Mouse (Mus musculus) embryonic fibroblast, embryonic 13.5 days (primary cell): ENCODE measurements around the gene Tmem88. TPM values are rescaled to one million over a fixed set of nuclear protein-coding genes. Genes with fewer than 3 reads are reported as not detected.

Experiments used
- H3K27ac ChIP-seq: 2 replicates; pipeline ENCODE4 v1.5.1; 2012; ENCODE audit warnings: low read length, control low read depth, inconsistent platforms; ENCODE audit not compliant: insufficient read depth
- H3K4me1 ChIP-seq: 2 replicates; pipeline ENCODE4 v1.6.1; 2011; ENCODE audit warnings: low read length; ENCODE audit not compliant: control insufficient read depth, insufficient read depth
- H3K4me3 ChIP-seq: 2 replicates; pipeline ENCODE4 v1.5.1; 2011; ENCODE audit warnings: mild to moderate bottlenecking, control low read depth, low read length; ENCODE audit not compliant: insufficient read depth
- CTCF ChIP-seq: IDR thresholded peaks from 2 replicates; pipeline ENCODE4 v1.5.1; 2011; ENCODE audit warnings: mild to moderate bottlenecking, control low read depth, low read length, moderate library complexity, borderline replicate concordance; ENCODE audit not compliant: insufficient read depth
- POLR2A ChIP-seq: IDR thresholded peaks from 2 replicates; pipeline ENCODE4 v1.6.1; 2011; ENCODE audit warnings: low read depth, mild to moderate bottlenecking, control low read depth, low read length, moderate library complexity
- polyA plus RNA-seq: library from polyadenylated mRNA; stranded (reverse); fragments of >200 nt; gene quantifications from 2 replicates; pipeline ENCODE4 v1.2.4, GENCODE M21; 2011; ENCODE audit warnings: low read depth; ENCODE audit not compliant: missing spikeins, insufficient read length

Gene Tmem88
- polyA plus RNA-seq, 1 experiment, result 9.1 TPM

- TF ChIP-seq POLR2A (no peak; the same call in 1 of the 2 replicates), CTCF (no peak)
- H3K4me3 ChIP-seq, result peak overlapping the region; percentile 87
- H3K27ac ChIP-seq, result peak overlapping the region; percentile 97
- peaks cover 12% of the 10 kb centered on the region for H3K4me1 ChIP-seq
These were observed 13.1 kb upstream of the Tmem88 start for GRCm38 (mm10) chr11:69411073-69411535.

DNA sequence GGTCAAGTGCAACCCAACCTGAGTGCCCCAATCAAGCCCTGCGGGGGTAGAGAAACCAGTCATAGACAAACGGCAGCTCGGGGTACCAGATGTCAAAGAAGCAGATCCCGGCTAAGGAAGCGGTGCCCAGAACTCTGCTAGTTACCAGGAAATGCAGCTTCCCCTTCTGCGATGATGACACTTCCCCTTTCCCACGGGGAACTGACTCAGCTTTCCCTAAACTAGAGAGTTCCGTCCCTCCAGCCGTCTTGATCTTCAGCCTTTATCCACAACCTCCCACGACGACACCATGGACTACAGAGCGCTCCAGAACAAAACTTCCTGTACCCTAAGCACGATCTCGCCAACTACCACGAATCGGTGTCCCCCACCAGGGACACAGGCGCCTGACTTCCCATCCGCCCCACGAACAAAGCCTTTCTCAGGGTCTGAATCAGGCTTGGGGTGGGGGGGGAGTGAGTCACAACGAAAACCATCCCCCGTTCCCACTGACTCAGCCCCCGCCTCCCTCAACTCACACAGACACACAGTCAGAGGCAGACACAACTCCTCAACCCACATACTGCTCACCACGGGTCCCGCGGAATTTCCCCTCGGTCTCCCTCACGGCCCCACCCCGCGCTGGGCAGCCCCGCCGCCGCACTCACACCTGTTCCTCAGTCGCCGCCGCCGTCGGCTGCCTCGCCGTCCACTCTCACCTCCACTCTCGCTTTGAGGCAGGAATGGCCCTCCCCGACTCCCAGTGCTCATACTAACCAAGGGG, 12.5 kb upstream of the Tmem88 start:
- TF ChIP-seq CTCF (no peak), POLR2A (peak; percentile 59)
- H3K4me1 ChIP-seq, result peaks cover 12% of the 10 kb centered on the region

GRCm38 (mm10) chr11:69410045-69410309, 11.9 kb upstream of the Tmem88 start:
- Histone ChIP-seq H3K4me1 (peaks cover 12% of the 10 kb centered on the region), H3K27ac (peak overlapping the region; percentile 97), H3K4me3 (peak overlapping the region; percentile 87)
- TF ChIP-seq POLR2A (no peak), CTCF (no peak)

More for the DNA sequence above, 12.5 kb upstream of the Tmem88 start:
- Histone ChIP-seq H3K4me3 (peak overlapping the region; percentile 87), H3K27ac (peak overlapping the region; percentile 97)

DNA sequence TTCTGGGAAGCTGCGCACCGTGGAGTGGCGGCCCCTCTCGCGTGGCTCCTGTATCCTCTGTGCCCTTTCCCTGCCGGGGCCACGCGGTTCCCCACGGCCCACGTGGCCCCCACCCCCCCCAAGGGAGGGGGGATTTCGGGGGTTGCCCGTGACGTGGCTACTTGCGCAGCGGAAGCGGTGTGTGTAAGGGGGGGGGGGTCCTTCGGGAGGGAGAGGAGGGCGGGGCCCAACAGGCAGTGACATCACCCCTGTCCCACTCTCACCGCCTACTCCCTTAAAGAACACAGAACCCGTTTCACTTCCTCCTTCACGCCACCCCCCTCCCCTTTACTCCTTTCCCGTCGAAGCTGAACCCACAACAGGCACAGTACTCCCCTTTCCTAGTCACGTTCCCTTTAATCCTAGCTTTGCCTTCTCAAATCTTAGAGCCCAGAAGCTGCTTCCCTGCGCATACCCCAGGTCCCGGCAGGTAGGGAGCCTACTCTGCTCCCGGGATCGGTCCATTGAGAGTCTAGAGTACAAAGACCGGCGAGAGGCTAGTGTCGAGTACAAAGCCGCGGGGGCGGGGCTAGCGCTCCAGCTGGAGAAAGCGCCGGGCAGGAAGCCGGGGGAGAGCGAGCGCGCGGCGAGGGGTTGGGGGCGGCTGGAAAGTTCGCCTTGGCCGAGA, 11.5 kb upstream of the Tmem88 start:
- TF ChIP-seq CTCF, result no peak
- peak; percentile 71 for TF ChIP-seq POLR2A
- Histone ChIP-seq H3K4me3 (peak overlapping the region; percentile 87), H3K4me1 (peaks cover 12% of the 10 kb centered on the region), H3K27ac (peak overlapping the region; percentile 97)

DNA sequence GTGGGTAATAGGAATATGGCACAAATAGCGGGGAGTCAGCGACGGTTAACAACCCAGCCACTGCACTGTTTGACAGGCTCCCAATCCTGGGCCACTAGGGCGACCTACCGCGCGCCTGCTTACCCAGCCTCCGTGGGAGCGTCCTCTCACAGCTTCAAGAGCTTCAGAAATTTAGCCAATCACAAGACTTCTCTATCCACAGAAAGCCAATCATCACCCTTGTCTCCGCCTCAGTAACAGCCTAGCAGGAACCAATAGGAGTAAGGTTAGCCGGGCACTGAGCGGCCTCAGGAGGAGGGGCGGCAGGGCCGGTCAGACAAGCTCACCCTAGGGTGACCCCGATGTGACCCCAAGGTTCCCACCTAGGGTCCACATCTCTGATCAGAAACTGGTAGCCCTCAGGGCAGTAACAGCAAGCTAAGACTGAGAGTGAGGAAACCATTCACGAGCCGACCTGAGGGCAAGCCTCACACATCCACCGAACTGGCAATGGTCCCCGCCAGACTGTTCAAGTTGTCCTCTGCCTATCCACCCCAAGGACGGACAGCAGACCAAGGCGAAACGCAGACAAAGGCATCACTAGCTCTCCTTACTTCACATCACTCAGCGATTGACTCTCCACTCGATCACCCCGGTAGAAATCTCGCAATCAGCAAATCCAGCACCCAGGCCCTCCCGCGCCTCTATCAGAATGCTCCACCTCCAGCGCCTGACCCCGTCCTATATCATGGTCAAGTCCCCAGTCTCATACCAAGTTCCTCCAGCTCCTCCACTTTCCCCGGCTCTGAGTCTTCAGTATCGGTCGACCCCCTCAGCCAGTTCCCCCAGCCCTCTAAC, 10.7 kb upstream of the Tmem88 start:
- TF ChIP-seq CTCF (no peak), POLR2A (no peak; the same call in 1 of the 2 replicates)
- H3K4me1 ChIP-seq, result peaks cover 12% of the 10 kb centered on the region
- peak overlapping the region; percentile 83 for H3K27ac ChIP-seq
- H3K4me3 ChIP-seq, result peak overlapping the region; percentile 87

GRCm38 (mm10) chr11:69407724-69408004, 9.6 kb upstream of the Tmem88 start:
- Histone ChIP-seq H3K4me1 (peaks cover 8% of the 10 kb centered on the region), H3K4me3 (peak overlapping the region; percentile 52), H3K27ac (no peak overlapping the region)
- TF ChIP-seq POLR2A (no peak), CTCF (no peak)

DNA sequence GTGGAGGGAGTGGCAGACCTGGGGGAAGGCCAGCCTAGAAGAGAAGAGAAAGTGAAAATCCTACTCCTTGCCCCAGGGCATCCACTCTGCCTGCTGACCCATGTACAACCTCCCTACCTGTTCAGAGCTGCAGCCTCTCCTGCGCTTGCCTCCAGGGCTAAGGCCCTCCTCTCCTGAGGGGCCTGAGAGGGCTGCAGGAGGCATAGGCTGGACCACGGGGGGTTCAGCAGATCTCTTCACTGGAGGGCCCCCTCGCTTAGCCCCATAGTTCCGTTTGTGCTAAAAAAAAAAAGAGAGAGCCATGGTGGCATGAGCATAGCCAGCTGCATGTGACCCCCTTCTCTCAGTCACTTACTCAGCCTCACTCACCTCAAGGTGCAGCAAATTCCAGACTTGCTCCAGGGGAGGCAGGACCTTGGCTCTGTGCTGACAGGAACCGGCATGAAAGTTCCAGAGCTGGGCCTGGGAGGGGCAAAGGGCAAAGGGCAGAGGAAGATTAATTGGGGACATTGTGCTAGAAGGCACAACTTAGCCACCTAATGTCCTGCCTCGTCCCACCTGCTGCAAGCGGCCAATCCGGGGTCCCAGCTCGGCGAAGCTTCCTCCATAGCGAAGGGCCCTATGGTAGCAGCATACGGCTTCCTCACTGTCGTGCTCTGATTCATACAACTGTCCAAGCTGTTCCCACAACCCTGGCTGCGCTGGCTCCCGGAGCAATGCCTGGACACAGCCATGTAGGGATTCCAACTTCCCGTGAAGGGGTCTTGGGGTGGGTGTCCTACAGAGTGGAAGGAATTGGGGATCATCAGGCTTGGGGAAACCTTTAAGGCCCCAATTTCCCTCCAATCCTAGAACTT, 9.1 kb upstream of the Tmem88 start:
- no peak for TF ChIP-seq CTCF
- TF ChIP-seq POLR2A, result no peak
- no peak overlapping the region for H3K4me3 ChIP-seq
- H3K4me1 ChIP-seq, result peaks cover 4% of the 10 kb centered on the region
- H3K27ac ChIP-seq, result no peak overlapping the region

GRCm38 (mm10) chr11:69406282-69406681, 8.2 kb upstream of the Tmem88 start:
- no peaks in the 10 kb centered on the region; the same call in 1 of the 2 replicates for H3K4me1 ChIP-seq
- H3K27ac ChIP-seq, result no peak overlapping the region
- TF ChIP-seq CTCF, result no peak
- no peak for TF ChIP-seq POLR2A
- no peak overlapping the region for H3K4me3 ChIP-seq

GRCm38 (mm10) chr11:69405397-69406200, 7.6 kb upstream of the Tmem88 start:
- TF ChIP-seq POLR2A (no peak), CTCF (no peak)
- H3K4me1 ChIP-seq, result no peaks in the 10 kb centered on the region; the same call in 1 of the 2 replicates
- H3K4me3 ChIP-seq, result no peak overlapping the region
- no peak overlapping the region for H3K27ac ChIP-seq
